Mouse (Mus musculus): Measurements from ENCODE around the gene Mcemp1.
A peak's percentile ranks its signal among the peaks of the same experiment; 100 is the strongest.

Gene Mcemp1

GRCm38 (mm10) chr8:3674671-3675070 is 9.1 kb downstream of the Mcemp1 start:
- DNase-seq, result no peak

GRCm38 (mm10) chr8:3676131-3676992 is 10.8 kb downstream of the Mcemp1 start, which contains the start of gene Trappc5:
Trappc5 (plus strand) TSS chr8:3676299.
- DNase-seq, result peak; percentile 92

GRCm38 (mm10) chr8:3676993-3677579 is 11.5 kb downstream of the Mcemp1 start:
- DNase-seq, result no peak

- no peak for DNase-seq
Observed at GRCm38 (mm10) chr8:3678831-3679230, 13.3 kb downstream of the Mcemp1 start.

GRCm38 (mm10) chr8:3679236-3679635 is 13.7 kb downstream of the Mcemp1 start:
- no peak for DNase-seq

GRCm38 (mm10) chr8:3679656-3680055 is 14.1 kb downstream of the Mcemp1 start:
- DNase-seq, result no peak

- no peak for DNase-seq
Observed at GRCm38 (mm10) chr8:3682435-3682834, 16.9 kb downstream of the Mcemp1 start.

- no peak for DNase-seq
Observed at GRCm38 (mm10) chr8:3683408-3684176, 18.0 kb downstream of the Mcemp1 start.

- DNase-seq, result no peak
Observed at GRCm38 (mm10) chr8:3684530-3684929, 19.0 kb downstream of the Mcemp1 start.

- no peak for DNase-seq
Observed at GRCm38 (mm10) chr8:3685422-3685821, 19.9 kb downstream of the Mcemp1 start.

GRCm38 (mm10) chr8:3687537-3687936 is 22.0 kb downstream of the Mcemp1 start:
- no peak for DNase-seq

- no peak for DNase-seq
Observed at GRCm38 (mm10) chr8:3690774-3691173, 25.2 kb downstream of the Mcemp1 start.

- DNase-seq, result no peak
Observed at GRCm38 (mm10) chr8:3694121-3694520, 28.6 kb downstream of the Mcemp1 start, which contains the start of gene Fcer2a. Fcer2a (minus strand) TSS chr8:3694175.

- no peak for DNase-seq
Observed at GRCm38 (mm10) chr8:3701491-3701890, 35.9 kb downstream of the Mcemp1 start.

GRCm38 (mm10) chr8:3705711-3706110 is 40.2 kb downstream of the Mcemp1 start:
- no peak for DNase-seq

- DNase-seq, result no peak
Observed at GRCm38 (mm10) chr8:3707611-3708010, 42.1 kb downstream of the Mcemp1 start.

- no peak for DNase-seq
Observed at GRCm38 (mm10) chr8:3710312-3710711, 44.8 kb downstream of the Mcemp1 start.

GRCm38 (mm10) chr8:3711646-3712045 is 46.1 kb downstream of the Mcemp1 start:
- no peak for DNase-seq

- no peak for DNase-seq
Observed at GRCm38 (mm10) chr8:3717321-3717954, 51.9 kb downstream of the Mcemp1 start.

- peak; percentile 42 for DNase-seq
Observed at GRCm38 (mm10) chr8:3718559-3718958, 53.0 kb downstream of the Mcemp1 start.
